Mouse (Mus musculus): ENCODE measurements around the gene Esp31.

The Esp31 gene

DNA sequence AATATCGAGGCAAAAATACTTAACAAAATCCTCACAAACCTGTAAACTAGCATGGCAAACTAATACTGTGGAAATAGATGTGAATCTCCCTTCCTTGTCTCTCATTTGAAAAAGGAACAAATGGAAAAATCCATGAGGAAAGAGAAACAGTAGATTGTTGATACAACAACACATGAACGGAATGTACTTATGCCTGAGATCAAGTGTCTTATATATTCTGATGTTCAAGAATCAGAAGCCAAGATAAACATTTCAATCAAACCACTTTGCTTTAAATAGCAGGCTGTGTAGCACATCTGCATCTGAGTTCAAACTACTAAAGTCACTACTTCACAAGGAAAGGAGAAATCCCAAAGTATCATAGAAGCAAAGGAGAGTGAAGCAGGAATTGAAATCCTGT, at the start of gene Esp31:
Gene Esp31, plus strand, starts transcription at position 301 of the 400 bp plus-strand sequence.
- in situ Hi-C loops (cut with MboI, MseI) = no loop called here

Data from T-helper 17 cell (primary cell).